Mouse (Mus musculus): ENCODE results near the gene Lgr4. TPM values are rescaled to one million over a fixed set of nuclear protein-coding genes. Genes with fewer than 3 reads are reported as not detected.
"Not testable (repeated sequence)": the region's sequence is repeated elsewhere in the genome, so short reads cannot be mapped to it uniquely, and the experiment has no call there.

The Lgr4 gene
- polyA plus RNA-seq (2015; fragmentation: Nextera tagmentation; extraction: Ambion mirVana), result 2.9 and 3.5 TPM in 2 replicates

- peak within 1 kb of the TSS; percentile 77 for H3K4me3 ChIP-seq (ENCODE audit: low read depth, low read length)
- WGBS (ENCODE audit: insufficient replicate concordance), result under 1% methylated on average over 93 of the region's 111 CpGs
- H3K4me2 ChIP-seq (ENCODE audit: low read depth, low read length), result peak within 1 kb of the TSS; percentile 93
- ATAC-seq (ENCODE audit: low read depth), result peak; percentile 96
- no peaks in the 10 kb centered on the region for H3K9me3 ChIP-seq (replicated peaks; ENCODE audit: control insufficient read depth, low read length)
- H3K4me1 ChIP-seq (ENCODE audit: control insufficient read depth, low read depth, low read length), result peaks cover 20% of the 10 kb centered on the region
- H3K27ac ChIP-seq (ENCODE audit: low read length), result peak within 1 kb of the TSS; percentile 90
- H3K36me3 ChIP-seq (ENCODE audit: control insufficient read depth, insufficient read depth), result no peaks in the 10 kb centered on the region
- H3K9ac ChIP-seq (ENCODE audit: low read depth, low read length), result peak within 1 kb of the TSS; percentile 78
- H3K27me3 ChIP-seq (ENCODE audit: control insufficient read depth, insufficient read depth, low read depth, low read length), result no peaks in the 10 kb centered on the region; the same call in 1 of the 2 replicates
Observed at GRCm38 (mm10) chr2:109917496-109918413, at the start of gene Lgr4. Gene Lgr4, plus strand, starts transcription at chr2:109917647.

GRCm38 (mm10) chr2:109879429-109879828 is 38.0 kb upstream of the Lgr4 start:
- H3K4me1 ChIP-seq (ENCODE audit: control insufficient read depth, low read depth, low read length); H3K36me3 ChIP-seq (ENCODE audit: control insufficient read depth, insufficient read depth); H3K4me3 ChIP-seq (ENCODE audit: low read depth, low read length); H3K4me2 ChIP-seq (ENCODE audit: low read depth, low read length); H3K27ac ChIP-seq (ENCODE audit: low read length); H3K9me3 ChIP-seq (replicated peaks; ENCODE audit: control insufficient read depth, low read length); H3K27me3 ChIP-seq (ENCODE audit: control insufficient read depth, insufficient read depth, low read depth, low read length); ATAC-seq (ENCODE audit: low read depth); H3K9ac ChIP-seq (ENCODE audit: low read depth, low read length): not testable (repeated sequence)
- WGBS (ENCODE audit: insufficient replicate concordance), result 53% methylated on average over 4 of the region's 4 CpGs

- Histone ChIP-seq H3K27ac (ENCODE audit: low read length) (no peak overlapping the region), H3K9me3 (replicated peaks; ENCODE audit: control insufficient read depth, low read length) (no peaks in the 10 kb centered on the region), H3K4me2 (ENCODE audit: low read depth, low read length) (no peak overlapping the region), H3K36me3 (ENCODE audit: control insufficient read depth, insufficient read depth) (no peaks in the 10 kb centered on the region), H3K27me3 (ENCODE audit: control insufficient read depth, insufficient read depth, low read depth, low read length) (no peaks in the 10 kb centered on the region), H3K4me1 (ENCODE audit: control insufficient read depth, low read depth, low read length) (no peaks in the 10 kb centered on the region), H3K9ac (ENCODE audit: low read depth, low read length) (no peak overlapping the region), H3K4me3 (ENCODE audit: low read depth, low read length) (no peak overlapping the region)
- no peak for ATAC-seq (ENCODE audit: low read depth)
- 37% methylated on average over 2 of the region's 2 CpGs for WGBS (ENCODE audit: insufficient replicate concordance)
Observed at GRCm38 (mm10) chr2:109881111-109881510, 36.3 kb upstream of the Lgr4 start.

- no peak for ATAC-seq (ENCODE audit: low read depth)
- no peak overlapping the region for H3K27ac ChIP-seq (ENCODE audit: low read length)
- H3K4me3 ChIP-seq (ENCODE audit: low read depth, low read length), result no peak overlapping the region
- no peaks in the 10 kb centered on the region for H3K36me3 ChIP-seq (ENCODE audit: control insufficient read depth, insufficient read depth)
- no peaks in the 10 kb centered on the region for H3K4me1 ChIP-seq (ENCODE audit: control insufficient read depth, low read depth, low read length)
- no peaks in the 10 kb centered on the region for H3K9me3 ChIP-seq (replicated peaks; ENCODE audit: control insufficient read depth, low read length)
- no peak overlapping the region for H3K4me2 ChIP-seq (ENCODE audit: low read depth, low read length)
- WGBS (ENCODE audit: insufficient replicate concordance), result 24% methylated on average over 1 of the region's 1 CpGs
- H3K9ac ChIP-seq (ENCODE audit: low read depth, low read length), result no peak overlapping the region
- H3K27me3 ChIP-seq (ENCODE audit: control insufficient read depth, insufficient read depth, low read depth, low read length), result no peaks in the 10 kb centered on the region
Observed at GRCm38 (mm10) chr2:109881625-109882024, 35.8 kb upstream of the Lgr4 start.

GRCm38 (mm10) chr2:109884106-109884505 is 33.3 kb upstream of the Lgr4 start:
- H3K9me3 ChIP-seq (replicated peaks; ENCODE audit: control insufficient read depth, low read length), result no peaks in the 10 kb centered on the region
- H3K27ac ChIP-seq (ENCODE audit: low read length), result no peak overlapping the region
- H3K4me3 ChIP-seq (ENCODE audit: low read depth, low read length), result no peak overlapping the region
- H3K36me3 ChIP-seq (ENCODE audit: control insufficient read depth, insufficient read depth), result no peaks in the 10 kb centered on the region
- no peak overlapping the region for H3K4me2 ChIP-seq (ENCODE audit: low read depth, low read length)
- WGBS (ENCODE audit: insufficient replicate concordance), result 55% methylated on average over 4 of the region's 4 CpGs
- ATAC-seq (ENCODE audit: low read depth), result no peak
- no peaks in the 10 kb centered on the region for H3K4me1 ChIP-seq (ENCODE audit: control insufficient read depth, low read depth, low read length)
- H3K9ac ChIP-seq (ENCODE audit: low read depth, low read length), result no peak overlapping the region
- H3K27me3 ChIP-seq (ENCODE audit: control insufficient read depth, insufficient read depth, low read depth, low read length), result no peaks in the 10 kb centered on the region

GRCm38 (mm10) chr2:109884507-109884906 is 32.9 kb upstream of the Lgr4 start:
- Histone ChIP-seq H3K9ac (ENCODE audit: low read depth, low read length) (no peak overlapping the region), H3K36me3 (ENCODE audit: control insufficient read depth, insufficient read depth) (no peaks in the 10 kb centered on the region), H3K4me1 (ENCODE audit: control insufficient read depth, low read depth, low read length) (no peaks in the 10 kb centered on the region), H3K27ac (ENCODE audit: low read length) (no peak overlapping the region), H3K27me3 (ENCODE audit: control insufficient read depth, insufficient read depth, low read depth, low read length) (no peaks in the 10 kb centered on the region), H3K4me3 (ENCODE audit: low read depth, low read length) (no peak overlapping the region), H3K4me2 (ENCODE audit: low read depth, low read length) (no peak overlapping the region), H3K9me3 (replicated peaks; ENCODE audit: control insufficient read depth, low read length) (no peaks in the 10 kb centered on the region)
- ATAC-seq (ENCODE audit: low read depth), result no peak
- WGBS (ENCODE audit: insufficient replicate concordance), result 43% methylated on average over 4 of the region's 4 CpGs

GRCm38 (mm10) chr2:109890068-109890467 is 27.4 kb upstream of the Lgr4 start:
- H3K9ac ChIP-seq (ENCODE audit: low read depth, low read length), result peak overlapping the region; percentile 94
- H3K9me3 ChIP-seq (replicated peaks; ENCODE audit: control insufficient read depth, low read length), result no peaks in the 10 kb centered on the region
- peaks cover 13% of the 10 kb centered on the region for H3K4me1 ChIP-seq (ENCODE audit: control insufficient read depth, low read depth, low read length)
- peak overlapping the region; percentile 61 for H3K4me2 ChIP-seq (ENCODE audit: low read depth, low read length)
- WGBS (ENCODE audit: insufficient replicate concordance), result 41% methylated on average over 4 of the region's 4 CpGs
- H3K27me3 ChIP-seq (ENCODE audit: control insufficient read depth, insufficient read depth, low read depth, low read length), result no peaks in the 10 kb centered on the region
- ATAC-seq (ENCODE audit: low read depth), result no peak
- H3K36me3 ChIP-seq (ENCODE audit: control insufficient read depth, insufficient read depth), result peaks cover 7% of the 10 kb centered on the region
- H3K27ac ChIP-seq (ENCODE audit: low read length), result no peak overlapping the region
- peak overlapping the region; percentile 93 for H3K4me3 ChIP-seq (ENCODE audit: low read depth, low read length)

GRCm38 (mm10) chr2:109890597-109890996 is 26.9 kb upstream of the Lgr4 start, which contains the start of gene Lin7c:
Gene Lin7c, plus strand, starts transcription at chr2:109890853.
- Histone ChIP-seq H3K4me1 (ENCODE audit: control insufficient read depth, low read depth, low read length) (peaks cover 13% of the 10 kb centered on the region), H3K27ac (ENCODE audit: low read length) (peak within 1 kb of the TSS; percentile 80), H3K4me3 (ENCODE audit: low read depth, low read length) (peak within 1 kb of the TSS; percentile 93), H3K9me3 (replicated peaks; ENCODE audit: control insufficient read depth, low read length) (no peaks in the 10 kb centered on the region), H3K4me2 (ENCODE audit: low read depth, low read length) (peak within 1 kb of the TSS; percentile 61), H3K9ac (ENCODE audit: low read depth, low read length) (peak within 1 kb of the TSS; percentile 94), H3K27me3 (ENCODE audit: control insufficient read depth, insufficient read depth, low read depth, low read length) (no peaks in the 10 kb centered on the region), H3K36me3 (ENCODE audit: control insufficient read depth, insufficient read depth) (peaks cover 13% of the 10 kb centered on the region)
- under 1% methylated on average over 42 of the region's 42 CpGs for WGBS (ENCODE audit: insufficient replicate concordance)
- ATAC-seq (ENCODE audit: low read depth), result peak; percentile 100

- peak; percentile 71 for ATAC-seq (ENCODE audit: low read depth)
- Histone ChIP-seq H3K4me3 (ENCODE audit: low read depth, low read length) (peak overlapping the region; percentile 93), H3K4me1 (ENCODE audit: control insufficient read depth, low read depth, low read length) (peaks cover 13% of the 10 kb centered on the region), H3K27me3 (ENCODE audit: control insufficient read depth, insufficient read depth, low read depth, low read length) (no peaks in the 10 kb centered on the region), H3K27ac (ENCODE audit: low read length) (peak overlapping the region; percentile 80), H3K9ac (ENCODE audit: low read depth, low read length) (peak overlapping the region; percentile 94), H3K4me2 (ENCODE audit: low read depth, low read length) (peak overlapping the region; percentile 61), H3K9me3 (replicated peaks; ENCODE audit: control insufficient read depth, low read length) (no peaks in the 10 kb centered on the region), H3K36me3 (ENCODE audit: control insufficient read depth, insufficient read depth) (peaks cover 17% of the 10 kb centered on the region)
- WGBS (ENCODE audit: insufficient replicate concordance), result under 1% methylated on average over 34 of the region's 34 CpGs
Observed at GRCm38 (mm10) chr2:109891031-109891430, 26.4 kb upstream of the Lgr4 start.
